Mouse (Mus musculus): ENCODE data around the gene Ndrg3. TPM values are rescaled to one million over a fixed set of nuclear protein-coding genes. Genes with fewer than 3 reads are reported as not detected.
"Not testable (repeated sequence)": the region's sequence is repeated elsewhere in the genome, so short reads cannot be mapped to it uniquely, and the experiment has no call there.

The Ndrg3 gene
- polyA plus RNA-seq, 1 experiment = 30.0 TPM

DNA sequence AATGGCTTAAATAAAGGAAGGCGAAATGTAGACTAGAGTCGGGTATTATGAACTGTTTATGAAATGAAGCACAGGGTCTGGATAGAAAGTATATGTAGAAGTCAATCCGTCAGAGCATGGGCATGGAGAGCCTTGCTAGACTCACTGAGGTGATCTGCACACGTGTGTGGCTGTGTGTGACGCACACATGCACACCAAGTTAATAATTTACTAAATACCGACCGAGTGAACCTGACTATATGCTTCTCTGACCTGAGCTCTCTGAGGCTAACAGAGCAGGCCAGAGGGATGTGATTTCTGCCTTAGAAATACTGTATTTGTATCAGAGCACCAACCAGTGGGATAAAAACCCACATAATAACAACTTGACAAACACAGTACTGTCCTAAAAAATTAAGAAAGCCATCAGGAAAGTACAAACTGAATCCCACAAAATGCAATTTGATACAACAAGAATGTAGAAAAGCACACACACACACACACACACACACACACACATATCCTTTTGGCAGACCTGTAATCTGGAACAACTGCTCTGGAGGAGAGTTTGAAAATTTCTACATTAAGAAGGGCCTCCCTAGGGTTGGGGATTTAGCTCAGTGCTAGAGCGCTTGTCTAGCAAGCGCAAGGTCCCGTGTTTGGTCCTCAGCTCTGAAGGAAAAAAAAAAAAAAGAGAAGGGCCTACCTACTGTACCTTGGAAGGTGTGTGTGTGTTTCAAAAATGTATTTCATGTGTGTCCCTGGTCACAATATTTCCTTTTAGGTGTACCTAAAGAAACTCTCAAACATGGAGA is 40.4 kb downstream of the Ndrg3 start:
- H3K27ac ChIP-seq (ENCODE audit: insufficient read depth, low read length) = no peak overlapping the region
- H3K4me3 ChIP-seq (ENCODE audit: extremely low read depth, insufficient read depth, insufficient read length) = no peak overlapping the region
- no peaks in the 10 kb centered on the region for H3K4me1 ChIP-seq (ENCODE audit: control insufficient read depth, insufficient read depth, insufficient read length)
- no peak for DNase-seq (ENCODE audit: low read depth in 1 of 2, low spot score in 2 of 2)
- peaks cover 7% of the 10 kb centered on the region for H3K36me3 ChIP-seq (ENCODE audit: control insufficient read depth, insufficient read depth, low read length)
- no peak for TF ChIP-seq POLR2A (IDR thresholded peaks at IDR 0.05; ENCODE audit: low read depth, low read length)
- TF ChIP-seq CTCF (IDR thresholded peaks at IDR 0.05; ENCODE audit: extremely low read depth, insufficient read depth, insufficient read length, insufficient replicate concordance) = no peak
- 97% methylated on average over 10 of the region's 10 CpGs for WGBS
- no peaks in the 10 kb centered on the region for H3K27me3 ChIP-seq (ENCODE audit: control insufficient read depth, insufficient read depth, low read length)

DNA sequence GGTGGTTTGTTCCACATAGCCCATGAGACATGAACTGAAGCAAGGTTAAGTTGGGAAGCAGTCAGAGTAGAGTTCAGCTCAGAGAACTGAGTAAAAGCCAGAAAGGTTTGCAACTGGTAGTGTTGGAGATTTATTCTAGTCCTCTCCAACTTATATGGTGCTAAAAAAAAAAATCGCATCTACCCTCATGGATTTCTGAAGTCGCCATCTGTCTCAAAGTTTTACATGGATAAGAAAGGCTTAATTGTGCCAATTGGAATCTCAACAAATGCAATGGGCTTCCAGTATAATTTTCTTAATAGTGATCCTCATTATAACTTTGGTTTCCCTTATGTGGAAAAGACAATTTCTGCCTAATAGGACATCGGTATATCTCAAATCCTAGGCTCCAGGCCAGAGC is 41.0 kb downstream of the Ndrg3 start:
- H3K4me3 ChIP-seq (ENCODE audit: extremely low read depth, insufficient read depth, insufficient read length) = no peak overlapping the region
- H3K4me1 ChIP-seq (ENCODE audit: control insufficient read depth, insufficient read depth, insufficient read length) = no peaks in the 10 kb centered on the region
- WGBS = 96% methylated on average over 3 of the region's 3 CpGs
- DNase-seq (ENCODE audit: low read depth in 1 of 2, low spot score in 2 of 2) = no peak
- no peaks in the 10 kb centered on the region for H3K27me3 ChIP-seq (ENCODE audit: control insufficient read depth, insufficient read depth, low read length)
- no peak for TF ChIP-seq CTCF (IDR thresholded peaks at IDR 0.05; ENCODE audit: extremely low read depth, insufficient read depth, insufficient read length, insufficient replicate concordance)
- TF ChIP-seq POLR2A (IDR thresholded peaks at IDR 0.05; ENCODE audit: low read depth, low read length) = no peak
- H3K36me3 ChIP-seq (ENCODE audit: control insufficient read depth, insufficient read depth, low read length) = peaks cover 9% of the 10 kb centered on the region
- H3K27ac ChIP-seq (ENCODE audit: insufficient read depth, low read length) = no peak overlapping the region

DNA sequence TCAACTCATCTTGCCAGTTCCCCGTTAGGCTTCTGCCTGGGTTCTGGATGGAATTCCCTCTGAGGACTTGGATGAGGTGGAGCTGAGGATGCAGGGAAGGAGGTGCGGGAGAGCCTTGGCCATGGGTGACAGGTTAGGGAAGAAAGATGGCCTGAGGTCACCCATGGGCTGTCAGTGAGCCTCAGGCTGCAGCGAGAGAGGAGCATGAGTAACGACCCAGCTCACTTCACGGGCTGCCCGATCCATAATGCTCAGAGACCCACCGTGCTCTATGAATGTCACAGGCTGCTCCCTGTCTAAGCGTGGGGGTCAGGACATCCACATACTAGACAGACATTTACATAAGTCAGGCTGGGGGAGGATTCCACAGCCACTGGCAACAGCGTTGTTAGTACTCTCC is 50.3 kb downstream of the Ndrg3 start:
- not testable (repeated sequence) for H3K27ac ChIP-seq (ENCODE audit: insufficient read depth, low read length); DNase-seq (ENCODE audit: low read depth in 1 of 2, low spot score in 2 of 2); H3K4me3 ChIP-seq (ENCODE audit: extremely low read depth, insufficient read depth, insufficient read length); H3K27me3 ChIP-seq (ENCODE audit: control insufficient read depth, insufficient read depth, low read length); H3K4me1 ChIP-seq (ENCODE audit: control insufficient read depth, insufficient read depth, insufficient read length)
- peaks cover 18% of the 10 kb centered on the region for H3K36me3 ChIP-seq (ENCODE audit: control insufficient read depth, insufficient read depth, low read length)
- 89% methylated on average over 9 of the region's 9 CpGs for WGBS

DNA sequence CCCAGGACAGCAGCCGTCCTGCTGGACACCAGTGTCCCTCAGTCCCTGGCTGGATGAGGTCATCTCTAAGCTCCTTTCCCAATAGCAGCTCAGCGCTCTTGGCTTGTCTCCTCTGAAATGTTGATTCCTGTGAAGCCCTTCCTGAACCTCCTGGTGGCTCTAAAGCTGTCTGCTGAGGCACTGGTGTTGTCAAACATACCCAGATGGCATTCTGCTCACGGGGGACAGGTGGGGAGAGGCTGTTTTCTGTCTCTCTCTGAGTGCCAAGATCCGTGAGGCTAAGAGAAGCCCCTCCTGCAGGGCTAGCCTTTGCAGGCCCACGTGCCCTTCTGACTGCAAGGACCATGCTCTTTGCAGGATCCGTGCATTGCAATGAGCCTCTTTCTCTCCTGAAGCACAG is 51.9 kb downstream of the Ndrg3 start:
- not testable (repeated sequence) for H3K4me1 ChIP-seq (ENCODE audit: control insufficient read depth, insufficient read depth, insufficient read length); H3K4me3 ChIP-seq (ENCODE audit: extremely low read depth, insufficient read depth, insufficient read length); DNase-seq (ENCODE audit: low read depth in 1 of 2, low spot score in 2 of 2); H3K27ac ChIP-seq (ENCODE audit: insufficient read depth, low read length); H3K27me3 ChIP-seq (ENCODE audit: control insufficient read depth, insufficient read depth, low read length)
- peaks cover 15% of the 10 kb centered on the region for H3K36me3 ChIP-seq (ENCODE audit: control insufficient read depth, insufficient read depth, low read length)
- 91% methylated on average over 6 of the region's 6 CpGs for WGBS

DNA sequence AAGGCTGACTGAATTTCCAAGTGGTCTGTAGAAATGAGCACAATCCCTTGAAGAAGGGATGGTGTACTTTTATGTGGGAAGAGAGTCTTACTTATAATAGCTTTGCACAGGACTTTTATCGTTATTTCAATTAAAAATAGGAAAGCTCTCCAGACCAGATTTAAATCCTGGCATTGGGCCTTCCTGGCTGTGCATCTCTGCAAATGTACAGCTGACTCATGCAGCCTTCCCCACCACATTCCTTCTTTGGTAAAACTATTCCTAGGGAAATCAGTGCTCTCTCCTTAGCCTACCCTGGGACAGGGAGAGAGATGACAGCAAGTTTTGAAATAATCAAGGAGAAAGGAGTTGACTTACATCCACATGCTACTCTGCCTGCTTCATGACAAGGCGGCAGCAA is 54.1 kb downstream of the Ndrg3 start:
- no peak for TF ChIP-seq CTCF (IDR thresholded peaks at IDR 0.05; ENCODE audit: extremely low read depth, insufficient read depth, insufficient read length, insufficient replicate concordance)
- TF ChIP-seq POLR2A (IDR thresholded peaks at IDR 0.05; ENCODE audit: low read depth, low read length) = no peak
- Histone ChIP-seq H3K27ac (ENCODE audit: insufficient read depth, low read length) (no peak overlapping the region), H3K36me3 (ENCODE audit: control insufficient read depth, insufficient read depth, low read length) (peaks cover 8% of the 10 kb centered on the region; the same call in 1 of the 2 replicates), H3K27me3 (ENCODE audit: control insufficient read depth, insufficient read depth, low read length) (no peaks in the 10 kb centered on the region; the same call in 1 of the 2 replicates), H3K4me3 (ENCODE audit: extremely low read depth, insufficient read depth, insufficient read length) (no peak overlapping the region), H3K4me1 (ENCODE audit: control insufficient read depth, insufficient read depth, insufficient read length) (no peaks in the 10 kb centered on the region)
- no peak for DNase-seq (ENCODE audit: low read depth in 1 of 2, low spot score in 2 of 2)
- WGBS = 93% methylated on average over 2 of the region's 2 CpGs

DNA sequence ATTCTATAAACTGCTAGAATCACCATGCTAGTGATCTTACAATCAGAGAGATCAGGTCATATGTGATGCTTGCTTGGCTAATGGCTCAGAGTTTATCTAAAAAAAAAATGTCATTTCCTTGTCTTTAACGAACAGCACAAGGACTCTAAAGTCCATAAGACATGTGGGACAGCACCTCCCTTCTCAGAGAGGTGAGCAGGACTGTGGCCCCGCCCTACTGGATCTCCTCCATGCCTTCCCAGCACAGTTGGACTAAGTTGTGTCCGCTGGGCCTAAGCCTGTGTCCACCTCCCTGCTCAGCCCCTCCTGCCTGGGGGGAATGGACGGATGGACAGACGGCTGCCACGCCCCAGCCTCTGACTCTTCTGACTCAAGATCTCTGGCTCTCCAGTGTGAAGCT is 56.9 kb downstream of the Ndrg3 start:
- Histone ChIP-seq H3K36me3 (ENCODE audit: control insufficient read depth, insufficient read depth, low read length) (peaks cover 10% of the 10 kb centered on the region; the same call in 1 of the 2 replicates), H3K27ac (ENCODE audit: insufficient read depth, low read length) (no peak overlapping the region), H3K4me3 (ENCODE audit: extremely low read depth, insufficient read depth, insufficient read length) (no peak overlapping the region), H3K4me1 (ENCODE audit: control insufficient read depth, insufficient read depth, insufficient read length) (no peaks in the 10 kb centered on the region), H3K27me3 (ENCODE audit: control insufficient read depth, insufficient read depth, low read length) (no peaks in the 10 kb centered on the region)
- WGBS = 96% methylated on average over 6 of the region's 6 CpGs
- TF ChIP-seq CTCF (IDR thresholded peaks at IDR 0.05; ENCODE audit: extremely low read depth, insufficient read depth, insufficient read length, insufficient replicate concordance) (no peak), POLR2A (IDR thresholded peaks at IDR 0.05; ENCODE audit: low read depth, low read length) (no peak)
- no peak for DNase-seq (ENCODE audit: low read depth in 1 of 2, low spot score in 2 of 2)

DNA sequence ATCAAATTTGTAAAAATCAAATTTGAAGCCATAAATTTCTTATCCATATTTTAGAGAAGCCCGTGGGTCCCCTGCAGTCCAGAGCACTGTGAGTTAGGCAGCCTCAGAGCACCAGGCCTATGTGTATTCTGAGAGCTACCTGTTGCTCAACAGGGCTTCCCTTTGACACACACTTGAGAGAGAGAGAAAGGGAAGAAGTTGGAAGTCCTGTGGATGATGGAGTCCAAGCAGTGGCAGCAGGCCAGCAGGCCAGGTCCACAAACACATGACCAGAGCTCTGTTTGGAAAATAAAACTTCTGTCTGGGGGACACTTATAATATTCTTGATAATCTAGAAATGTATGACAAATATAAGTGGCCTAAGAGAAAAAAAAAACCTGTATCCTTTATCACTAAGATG is 58.4 kb downstream of the Ndrg3 start:
- Histone ChIP-seq H3K36me3 (ENCODE audit: control insufficient read depth, insufficient read depth, low read length) (peaks cover 8% of the 10 kb centered on the region; the same call in 1 of the 2 replicates), H3K27me3 (ENCODE audit: control insufficient read depth, insufficient read depth, low read length) (no peaks in the 10 kb centered on the region), H3K4me3 (ENCODE audit: extremely low read depth, insufficient read depth, insufficient read length) (no peak overlapping the region), H3K27ac (ENCODE audit: insufficient read depth, low read length) (no peak overlapping the region), H3K4me1 (ENCODE audit: control insufficient read depth, insufficient read depth, insufficient read length) (no peaks in the 10 kb centered on the region)
- TF ChIP-seq CTCF (IDR thresholded peaks at IDR 0.05; ENCODE audit: extremely low read depth, insufficient read depth, insufficient read length, insufficient replicate concordance) = no peak
- TF ChIP-seq POLR2A (IDR thresholded peaks at IDR 0.05; ENCODE audit: low read depth, low read length) = no peak
- DNase-seq (ENCODE audit: low read depth in 1 of 2, low spot score in 2 of 2) = no peak
- 89% methylated on average over 1 of the region's 1 CpGs for WGBS
